Mouse (Mus musculus) lung, postnatal 36 days (tissue): ENCODE data around the gene Prr14l.
"Not testable (repeated sequence)": the region's sequence is repeated elsewhere in the genome, so short reads cannot be mapped to it uniquely, and the experiment has no call there.

ENCODE experiments used
- DNase-seq: peaks from one replicate; pipeline ENCODE4 v3.0.0; 2022; ENCODE audit warnings: mixed read lengths

Gene Prr14l

GRCm38 (mm10) chr5:32853731-32854507 is at the start of gene Prr14l:
Gene Prr14l (minus strand): TSS chr5:32854256.
- peak; percentile 99 for DNase-seq

- no peak for DNase-seq
Measured at GRCm38 (mm10) chr5:32886739-32887138, 32.7 kb upstream of the Prr14l start.

GRCm38 (mm10) chr5:32872346-32872745 is 18.3 kb upstream of the Prr14l start:
- DNase-seq: no peak

- DNase-seq: no peak
Measured at GRCm38 (mm10) chr5:32869389-32870024, 15.5 kb upstream of the Prr14l start.

GRCm38 (mm10) chr5:32863253-32864228 is 9.5 kb upstream of the Prr14l start, which contains the start of gene Depdc5:
Gene Depdc5 (plus strand): TSS chr5:32863701.
- peak; percentile 96 for DNase-seq

GRCm38 (mm10) chr5:32862469-32863132 is 8.5 kb upstream of the Prr14l start:
- peak; percentile 38 for DNase-seq

GRCm38 (mm10) chr5:32861082-32861481 is 7.0 kb upstream of the Prr14l start:
- no peak for DNase-seq

- peak; percentile 69 for DNase-seq
Measured at GRCm38 (mm10) chr5:32857781-32858220, 3.7 kb upstream of the Prr14l start.

GRCm38 (mm10) chr5:32855274-32855673 is 1.2 kb upstream of the Prr14l start:
- DNase-seq: not testable (repeated sequence)

- DNase-seq: no peak
Measured at GRCm38 (mm10) chr5:32854818-32855217, 762 bp upstream of the Prr14l start.

GRCm38 (mm10) chr5:32852026-32852425 is 2.0 kb downstream of the Prr14l start:
- no peak for DNase-seq

- DNase-seq: not testable (repeated sequence)
Measured at GRCm38 (mm10) chr5:32849580-32849979, 4.5 kb downstream of the Prr14l start.

- no peak for DNase-seq
Measured at GRCm38 (mm10) chr5:32849178-32849577, 4.9 kb downstream of the Prr14l start.

- DNase-seq: no peak
Measured at GRCm38 (mm10) chr5:32840029-32840428, 14.0 kb downstream of the Prr14l start.

- no peak for DNase-seq
Measured at GRCm38 (mm10) chr5:32836976-32837375, 17.1 kb downstream of the Prr14l start.

GRCm38 (mm10) chr5:32834497-32834896 is 19.6 kb downstream of the Prr14l start:
- no peak for DNase-seq

- DNase-seq: no peak
Measured at GRCm38 (mm10) chr5:32830054-32830453, 24.0 kb downstream of the Prr14l start.

GRCm38 (mm10) chr5:32828766-32829165 is 25.3 kb downstream of the Prr14l start:
- DNase-seq: peak; percentile 12

- no peak for DNase-seq
Measured at GRCm38 (mm10) chr5:32827009-32827408, 27.0 kb downstream of the Prr14l start, which contains the start of gene Gm20671. Gene Gm20671 (minus strand): TSS chr5:32827109.

GRCm38 (mm10) chr5:32820471-32820870 is 33.6 kb downstream of the Prr14l start:
- DNase-seq: no peak

GRCm38 (mm10) chr5:32815396-32815795 is 38.7 kb downstream of the Prr14l start:
- DNase-seq: no peak

GRCm38 (mm10) chr5:32786454-32786853 is 67.6 kb downstream of the Prr14l start:
- DNase-seq: not testable (repeated sequence)
